Mouse (Mus musculus): ENCODE results near the gene Btf3.

The Btf3 gene

DNA sequence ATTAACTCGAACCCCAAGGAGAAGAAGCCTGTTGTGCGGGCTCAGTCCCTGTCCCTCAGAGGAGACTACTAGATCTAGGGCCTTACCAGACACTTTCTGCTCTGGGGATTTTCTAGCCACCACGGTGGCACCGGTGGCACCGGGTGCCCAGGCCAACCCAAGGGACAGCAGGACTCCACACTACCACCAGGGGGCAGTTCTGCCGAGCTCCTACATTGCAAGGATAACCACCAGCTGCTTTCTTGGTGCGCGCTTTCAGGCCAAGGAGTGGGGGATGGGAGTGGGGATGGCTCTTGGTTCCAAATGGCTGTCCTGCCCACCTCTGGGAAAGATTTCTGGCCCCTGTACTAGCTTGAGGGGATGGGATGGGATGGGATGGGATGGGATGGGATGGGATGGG, 34.7 kb upstream of the Btf3 start:
- intact Hi-C loops (cut with DNase I): loop anchor here (10.0 kb wide), 1 partner anchor 233 kb away; no protein-coding TSS in a partner anchor

DNA sequence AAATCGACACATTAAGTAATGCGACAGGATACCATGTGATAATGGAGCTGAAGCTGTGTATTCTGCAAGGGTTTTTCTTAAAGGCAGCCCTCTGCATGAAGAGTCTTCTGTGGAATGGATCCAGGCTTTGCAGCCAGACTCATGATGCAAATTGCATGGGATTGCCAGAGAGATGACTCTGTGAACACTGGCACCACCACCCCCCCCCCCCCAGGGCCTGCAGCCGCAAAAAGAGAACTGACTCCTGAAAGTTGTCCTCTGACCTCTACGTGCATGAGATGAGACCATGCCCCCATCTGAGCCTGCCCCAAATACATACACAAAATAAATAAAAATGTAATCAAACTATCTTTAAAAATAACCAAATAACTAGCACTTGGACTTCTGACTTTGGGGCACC, 32.7 kb upstream of the Btf3 start:
- intact Hi-C loops (cut with DNase I): no loop called here

DNA sequence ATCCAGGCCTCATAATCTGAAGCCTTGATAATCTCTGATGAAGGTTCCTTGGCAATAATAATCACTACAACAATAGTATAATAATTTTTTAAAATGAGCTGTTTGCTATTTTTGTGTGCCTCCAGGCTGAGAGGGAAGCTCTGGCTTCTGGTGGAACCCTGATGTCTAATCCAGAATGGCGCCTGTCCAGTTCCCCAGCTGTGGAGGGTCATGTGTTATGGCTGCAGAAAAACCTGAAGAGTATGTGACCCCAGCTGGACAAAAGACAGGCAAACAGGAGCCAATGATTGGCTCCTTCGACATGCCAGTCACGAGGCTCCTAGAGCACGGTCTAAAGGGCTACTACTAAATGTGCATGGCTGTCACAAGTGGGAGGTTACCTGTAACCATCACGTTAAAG, 23.7 kb upstream of the Btf3 start:
- intact Hi-C loops (cut with DNase I): no loop called here

DNA sequence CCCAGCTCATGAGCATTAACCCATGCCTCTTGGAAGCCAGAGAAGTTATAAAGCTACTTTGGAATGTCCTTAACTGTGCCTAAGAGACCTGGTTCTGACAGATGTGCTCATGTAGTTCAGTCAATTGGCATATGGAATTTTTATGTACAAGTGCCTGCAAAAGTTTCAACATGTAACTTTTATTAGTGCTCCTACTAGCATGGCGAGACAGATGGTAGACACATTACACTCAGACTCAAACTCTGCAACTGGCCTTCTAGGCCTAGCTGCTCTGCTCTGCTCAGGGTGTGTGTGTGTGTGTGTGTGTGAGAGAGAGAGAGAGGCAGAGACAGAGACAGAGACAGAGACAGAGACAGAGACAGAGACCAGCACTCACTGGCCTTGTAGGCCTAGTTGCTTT, 19.4 kb upstream of the Btf3 start:
- intact Hi-C loops (cut with DNase I): no loop called here

DNA sequence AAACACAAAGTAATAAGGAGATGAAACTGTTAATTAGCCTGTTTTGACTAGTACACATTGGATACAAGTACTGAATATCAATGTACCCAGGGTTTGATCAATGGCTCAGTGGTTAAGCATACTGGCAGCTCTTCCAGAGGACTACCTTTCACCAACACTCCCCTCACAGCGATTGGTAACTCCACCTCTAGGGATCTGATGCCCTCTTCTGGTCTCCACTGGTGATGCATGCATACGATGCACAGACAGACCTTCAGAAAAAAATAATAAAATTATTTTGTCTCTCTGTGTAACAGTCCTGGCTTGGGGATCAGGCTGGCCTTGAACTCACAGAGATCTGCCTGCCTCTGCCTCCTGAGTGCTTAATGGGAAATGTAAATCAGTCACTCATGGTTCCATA, 15.3 kb upstream of the Btf3 start:
- intact Hi-C loops (cut with DNase I): no loop called here

DNA sequence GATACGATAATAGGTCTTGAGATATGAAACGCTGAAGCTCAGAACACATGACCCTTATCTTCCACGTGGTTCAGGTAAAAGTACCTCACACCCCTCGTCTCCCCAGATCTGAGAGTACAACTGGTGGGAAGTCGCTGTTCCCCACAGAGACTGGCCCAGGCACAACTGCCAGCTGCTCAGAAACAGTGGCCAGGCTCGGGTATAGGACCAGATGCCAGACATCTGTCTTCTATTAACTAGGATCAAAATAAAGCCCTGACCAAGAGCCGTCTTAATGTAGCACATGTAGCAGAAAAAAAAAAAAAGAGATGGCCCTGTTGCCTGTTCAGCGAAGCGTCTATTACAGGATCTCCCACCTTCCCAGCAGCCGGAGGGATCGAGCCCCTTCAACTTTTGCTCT, 8.2 kb upstream of the Btf3 start:
- intact Hi-C loops (cut with DNase I): no loop called here

DNA sequence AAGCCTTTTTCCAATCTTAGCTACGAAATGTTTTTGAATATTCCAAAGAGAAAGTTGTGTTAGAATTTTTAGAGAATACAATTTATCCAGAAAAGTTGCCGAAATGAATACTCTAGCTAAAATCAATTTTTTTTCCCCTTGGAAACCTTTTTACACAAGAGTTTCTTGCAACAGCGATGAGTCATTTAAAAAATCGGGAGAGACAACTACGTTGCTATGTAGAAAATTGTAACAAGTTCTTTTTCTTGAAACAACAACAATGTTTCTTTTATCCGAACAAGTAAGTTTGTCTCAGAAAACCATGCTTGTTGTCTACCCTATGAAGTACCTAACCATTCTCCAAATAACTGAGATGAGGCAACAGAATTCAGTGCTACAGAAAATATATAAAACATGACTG, 1.1 kb upstream of the Btf3 start:
- intact Hi-C loops (cut with DNase I): no loop called here

DNA sequence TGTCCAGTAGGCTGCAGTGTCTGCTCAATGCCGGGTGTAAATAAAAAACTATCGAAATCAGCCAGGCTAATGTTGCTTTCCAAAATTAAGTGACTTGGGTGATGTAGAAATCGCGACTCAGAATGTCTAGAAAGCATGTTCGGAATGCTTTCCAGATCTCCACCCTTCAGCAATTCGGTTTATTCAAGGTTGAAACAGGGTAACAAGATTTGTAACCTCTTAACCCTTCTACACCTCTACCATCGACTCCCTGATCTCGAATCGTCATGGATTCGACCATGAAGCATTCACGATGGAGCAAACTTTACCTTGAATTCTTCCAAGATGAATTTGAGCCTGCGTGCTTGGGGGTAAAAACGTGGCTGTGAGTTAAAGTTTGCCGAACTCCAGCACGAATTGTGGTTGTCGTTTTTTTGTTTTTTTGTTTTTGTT, 456 bp upstream of the Btf3 start:
- intact Hi-C loops (cut with DNase I): no loop called here

DNA sequence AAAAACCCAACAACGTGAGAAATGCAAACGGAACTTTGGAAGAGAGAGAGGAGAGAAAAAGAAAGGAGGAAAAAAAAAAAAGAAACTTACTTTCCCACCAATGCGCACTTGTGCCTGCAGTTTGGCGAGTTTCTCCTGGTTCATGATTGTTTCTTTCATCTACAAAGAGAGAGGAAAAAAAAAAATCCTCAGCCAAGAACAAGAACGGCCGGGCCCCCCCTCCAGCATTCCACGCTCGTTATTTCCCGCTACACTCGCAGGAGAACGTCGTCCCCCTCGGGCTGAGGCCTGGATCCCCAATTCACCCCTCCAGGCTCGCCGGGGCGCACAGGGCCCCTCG, 696 bp downstream of the Btf3 start:
- intact Hi-C loops (cut with DNase I): no loop called here

DNA sequence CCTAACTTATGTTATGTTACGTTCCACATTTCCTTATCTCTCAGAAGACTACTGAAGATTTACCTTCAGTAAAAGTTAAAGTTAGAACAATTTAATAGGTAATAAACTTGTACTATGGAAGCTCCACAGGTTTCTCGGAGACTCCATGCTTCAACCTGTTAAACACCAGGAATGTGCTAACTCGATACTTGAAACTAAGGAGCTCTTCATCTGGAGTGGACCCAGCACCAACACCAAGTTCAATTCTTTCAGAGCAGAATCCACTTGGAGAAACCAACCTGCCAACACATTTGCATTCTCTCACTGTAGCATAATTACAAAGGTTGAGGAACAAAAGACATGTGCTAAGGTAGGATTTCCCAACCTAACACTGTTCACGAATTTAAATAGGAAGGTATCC, 1.7 kb downstream of the Btf3 start:
- intact Hi-C loops (cut with DNase I): no loop called here

DNA sequence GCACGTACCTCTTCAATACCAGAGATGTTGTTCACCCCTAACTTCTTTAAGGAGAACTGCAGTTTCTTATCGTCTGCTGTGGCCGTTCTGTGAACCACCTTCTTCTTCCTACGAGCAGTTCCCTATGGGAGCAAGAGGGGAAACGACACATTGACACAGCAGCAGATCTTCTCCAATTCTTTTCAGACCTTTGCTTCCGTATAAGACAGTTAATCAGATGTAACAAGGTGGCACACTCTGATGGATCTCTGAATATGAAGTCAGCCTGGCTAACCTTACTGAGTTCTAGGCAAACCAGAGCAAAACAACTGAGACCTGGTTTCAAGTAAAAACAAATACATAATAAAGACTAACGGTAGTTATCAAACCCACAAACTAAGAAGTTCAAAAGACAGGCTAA, 3.2 kb downstream of the Btf3 start:
- intact Hi-C loops (cut with DNase I): loop anchor here (5.0 kb wide), 1 partner anchor 41 kb away; no protein-coding TSS in a partner anchor

DNA sequence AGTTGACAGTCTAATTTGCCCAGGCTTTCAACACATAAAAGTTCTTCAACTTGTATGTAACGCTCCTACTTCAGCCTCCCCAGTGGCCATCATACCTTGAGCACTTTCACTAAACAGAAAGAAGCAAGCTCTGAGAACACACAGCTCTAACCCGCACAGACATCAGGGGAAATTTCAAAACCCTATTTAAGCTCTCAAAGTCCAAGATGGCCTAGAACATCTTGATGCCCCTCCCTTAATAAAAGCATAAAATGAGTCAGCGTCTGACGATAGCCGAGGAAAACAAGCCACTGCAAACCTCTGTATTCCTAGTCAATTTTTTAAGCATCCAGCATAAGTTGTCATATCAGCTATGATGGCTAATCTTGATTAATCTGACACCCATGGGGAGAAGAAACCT, 5.2 kb downstream of the Btf3 start:
- intact Hi-C loops (cut with DNase I): loop anchor here (5.0 kb wide), 1 partner anchor 39 kb away; no protein-coding TSS in a partner anchor

DNA sequence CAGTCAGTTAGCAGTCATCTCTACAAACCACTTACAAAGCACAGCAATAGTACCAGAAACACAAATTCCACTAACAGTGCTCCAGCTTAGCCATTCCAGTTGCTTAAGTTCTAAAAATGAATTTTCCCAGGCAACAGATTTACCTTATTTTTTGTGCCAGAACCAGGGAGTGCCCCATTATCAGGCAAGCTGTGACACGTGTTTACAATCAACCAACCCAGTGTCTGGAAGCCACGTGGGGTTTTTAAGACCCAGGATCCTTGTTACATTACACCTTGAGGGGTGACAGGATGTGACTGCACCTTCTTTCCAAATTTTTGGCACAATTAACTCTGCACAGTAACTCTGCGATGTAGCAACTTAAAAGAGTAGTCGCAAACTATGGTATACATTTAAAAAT, 8.1 kb downstream of the Btf3 start:
- intact Hi-C loops (cut with DNase I): no loop called here

DNA sequence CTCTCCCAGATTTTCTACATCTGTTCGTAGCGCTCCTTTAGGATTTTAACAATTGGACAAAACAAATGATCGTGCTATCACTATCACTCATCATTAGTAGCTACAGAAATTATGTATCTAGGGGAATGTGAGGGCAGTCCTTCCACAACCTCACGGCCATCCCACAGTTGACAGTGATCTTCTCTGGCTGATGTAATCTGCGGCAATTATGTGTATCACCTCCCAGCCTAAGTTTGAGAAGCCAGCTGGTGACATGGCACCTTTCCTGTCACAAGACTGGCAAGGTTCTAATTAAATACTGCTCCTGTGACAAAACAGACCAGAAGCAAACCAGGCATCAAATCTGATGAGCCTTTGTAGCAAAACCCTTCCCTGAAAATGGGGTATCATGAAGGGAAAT, 8.8 kb downstream of the Btf3 start:
- intact Hi-C loops (cut with DNase I): no loop called here

DNA sequence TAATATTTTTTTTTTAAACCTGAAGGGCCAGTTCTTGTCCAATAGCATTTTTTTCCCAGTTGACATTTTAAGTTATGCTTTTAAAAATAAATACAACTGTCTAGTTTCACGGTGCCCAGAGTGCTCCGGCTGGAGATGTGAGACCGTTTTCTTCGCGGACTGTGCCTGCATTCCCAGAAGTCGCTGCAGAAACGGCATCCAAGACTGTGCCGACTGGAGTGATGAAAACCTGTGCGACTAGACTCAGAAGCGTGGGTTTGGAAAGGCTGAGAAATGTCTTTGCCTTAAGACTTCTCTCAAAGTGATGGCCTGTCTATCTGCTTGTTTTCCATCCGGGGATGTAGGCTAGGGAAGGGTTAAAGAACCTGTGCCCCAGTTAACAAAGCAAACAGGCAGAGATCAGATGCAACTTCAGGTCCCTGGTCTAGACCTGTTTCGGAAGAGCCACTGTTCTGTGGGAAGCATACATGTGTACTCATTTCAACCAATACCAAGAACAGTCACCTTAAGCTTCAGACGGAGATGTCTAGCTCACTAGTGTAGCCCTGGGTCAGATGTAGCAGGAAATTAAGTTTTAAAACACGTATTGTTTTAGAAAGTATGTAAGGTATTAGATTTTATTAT, 9.8 kb downstream of the Btf3 start:
- intact Hi-C loops (cut with DNase I): no loop called here

DNA sequence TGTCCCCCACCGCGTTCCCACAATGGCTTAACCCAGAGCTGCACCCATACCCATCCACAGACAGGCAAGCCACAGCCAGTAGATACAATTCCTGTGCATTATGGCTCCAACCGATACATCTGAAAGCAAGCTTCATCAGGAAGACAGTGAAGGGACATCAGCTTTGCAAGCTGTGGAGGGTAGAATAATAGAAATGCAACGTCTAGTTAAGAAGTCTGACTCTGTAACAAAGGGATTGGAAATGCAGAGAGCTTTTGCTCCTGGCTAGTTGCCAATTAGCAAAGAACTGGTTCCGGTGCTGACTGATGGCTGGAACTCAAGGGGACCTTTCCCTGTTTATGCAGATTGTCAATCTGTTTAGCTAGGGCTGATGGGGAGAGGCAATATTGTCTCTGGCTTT, 10.4 kb downstream of the Btf3 start:
- intact Hi-C loops (cut with DNase I): no loop called here

DNA sequence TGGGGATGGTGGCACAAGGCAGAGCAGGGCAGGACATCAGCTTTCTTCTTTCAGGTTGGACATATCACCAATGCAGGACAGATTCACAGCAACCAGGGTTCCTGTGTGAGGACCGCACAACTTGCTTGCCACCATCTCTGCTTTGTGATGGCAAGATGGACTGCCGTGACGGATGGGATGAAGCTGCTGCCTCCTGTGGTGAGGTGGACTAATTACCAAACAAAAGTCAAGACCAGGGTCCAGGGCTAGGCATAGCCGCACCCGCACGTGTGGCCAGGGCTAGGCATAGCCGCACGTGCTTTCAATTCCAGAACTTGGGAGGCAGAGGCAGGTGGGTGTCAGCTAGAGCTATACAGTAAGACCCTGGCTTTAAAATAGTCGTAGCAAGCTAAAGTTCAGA, 11.5 kb downstream of the Btf3 start:
- intact Hi-C loops (cut with DNase I): no loop called here

DNA sequence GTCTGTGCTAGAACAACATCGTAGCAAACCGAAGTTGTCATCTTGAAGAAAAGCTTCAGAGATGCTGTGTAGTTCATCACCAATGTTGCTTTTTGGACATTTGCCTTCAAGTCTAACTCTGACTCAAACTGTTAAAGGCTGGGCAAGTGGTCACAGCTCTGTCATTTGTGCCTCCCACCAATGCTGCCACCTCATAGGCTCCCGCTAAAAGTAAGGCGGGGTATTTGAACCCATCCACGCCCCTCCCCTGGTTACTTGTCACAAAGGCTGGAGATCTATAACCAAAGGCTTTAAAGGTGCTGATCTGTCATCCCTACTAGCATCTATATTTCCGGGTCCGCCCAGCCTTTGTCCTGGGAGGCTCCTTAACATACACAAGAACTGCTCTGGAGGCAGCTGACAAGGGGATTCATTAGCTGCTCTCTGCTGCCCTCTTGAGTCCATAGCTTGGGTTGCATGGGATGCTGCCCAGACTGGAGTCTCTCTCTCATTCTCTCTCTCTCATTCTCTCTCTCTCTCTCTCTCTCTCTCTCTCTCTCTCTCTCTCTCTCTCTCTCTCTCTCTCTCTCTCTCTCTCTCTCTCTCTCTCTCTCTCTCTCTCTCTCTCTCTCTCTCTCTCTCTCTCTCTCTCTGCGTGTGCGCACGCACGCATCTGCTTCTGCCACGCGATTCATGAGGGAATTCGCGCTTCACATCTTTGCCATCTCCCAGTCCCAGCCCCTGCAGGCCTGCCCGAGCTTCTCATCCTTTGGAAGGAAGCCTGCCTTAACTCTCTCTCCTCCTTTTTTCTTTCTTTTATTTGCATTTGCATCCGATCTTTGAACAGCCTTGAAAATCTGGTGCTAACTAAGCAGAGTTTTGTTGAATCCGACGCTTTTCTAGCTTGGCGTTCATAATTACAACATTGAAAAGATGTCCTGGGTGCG, 17.7 kb downstream of the Btf3 start:
- intact Hi-C loops (cut with DNase I): loop anchor here (2.0 kb wide), 1 partner anchor 268 kb away; no protein-coding TSS in a partner anchor

DNA sequence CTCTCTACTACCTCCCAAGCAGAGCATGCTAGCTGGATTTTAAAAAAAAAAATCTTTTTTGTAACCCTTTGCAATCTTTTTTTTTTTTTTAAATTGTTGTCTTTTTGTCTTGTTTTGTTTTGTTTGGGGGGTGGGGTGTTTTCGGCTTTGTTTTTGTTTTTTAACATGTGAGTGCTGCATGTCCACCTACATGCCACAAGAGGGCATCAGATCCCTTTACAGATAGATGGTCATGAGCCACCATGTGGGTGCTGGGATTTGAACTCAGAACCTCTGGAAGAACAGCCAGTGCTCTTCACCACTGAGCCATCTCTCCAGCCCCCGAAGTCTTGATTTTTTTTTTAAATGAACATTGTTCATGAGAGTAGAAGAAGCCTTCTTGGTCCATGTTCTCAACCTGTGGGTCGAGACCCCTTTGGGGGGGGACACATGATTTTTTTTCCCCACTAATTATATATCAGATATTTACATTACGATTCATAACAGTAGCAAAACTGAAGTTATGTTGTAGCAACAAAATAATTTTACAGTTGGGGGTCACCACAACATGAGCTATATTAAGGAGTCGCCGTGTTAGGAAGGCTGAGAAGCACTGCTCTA, 18.8 kb downstream of the Btf3 start:
- intact Hi-C loops (cut with DNase I): loop anchor here (2.0 kb wide), 1 partner anchor 267 kb away; no protein-coding TSS in a partner anchor

DNA sequence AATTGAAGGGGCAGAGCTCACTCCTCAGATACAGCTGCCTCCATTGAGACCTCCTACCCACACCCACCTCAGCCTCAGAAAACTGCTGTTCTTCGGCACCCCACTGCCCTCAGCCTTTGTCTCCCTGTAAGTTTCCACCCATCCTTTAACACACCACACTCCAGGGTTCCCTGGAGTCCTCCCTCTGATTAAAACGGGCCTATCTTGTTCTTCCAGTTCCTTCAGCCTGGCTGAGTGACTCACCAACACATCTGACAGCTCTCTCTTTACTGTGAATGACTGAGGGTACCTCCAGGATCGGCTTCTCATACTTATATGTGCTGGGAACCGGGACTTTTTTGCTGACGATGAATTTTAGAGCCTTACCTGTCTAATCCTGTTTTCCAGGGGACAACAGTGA, 20.7 kb downstream of the Btf3 start:
- intact Hi-C loops (cut with DNase I): no loop called here

DNA sequence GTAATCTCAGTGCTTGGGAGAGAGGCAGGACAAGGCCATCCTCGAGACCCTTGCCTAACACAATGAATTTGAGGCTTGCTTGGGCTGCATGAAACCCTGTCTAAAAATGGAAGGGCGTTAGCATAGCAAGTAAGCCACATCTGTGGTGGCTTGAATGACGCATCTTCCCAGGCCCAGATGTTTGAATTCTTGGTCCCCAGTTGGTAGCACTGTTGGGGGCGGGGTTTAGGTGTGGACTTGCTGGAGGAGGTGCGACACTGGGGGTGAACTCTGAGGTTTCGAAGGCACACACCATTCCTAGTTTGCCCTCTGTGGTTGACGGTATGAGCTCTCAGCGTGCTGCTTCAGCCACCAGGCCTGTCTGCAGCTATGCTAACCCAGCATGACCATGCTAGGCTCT, 25.1 kb downstream of the Btf3 start:
- intact Hi-C loops (cut with DNase I): no loop called here

DNA sequence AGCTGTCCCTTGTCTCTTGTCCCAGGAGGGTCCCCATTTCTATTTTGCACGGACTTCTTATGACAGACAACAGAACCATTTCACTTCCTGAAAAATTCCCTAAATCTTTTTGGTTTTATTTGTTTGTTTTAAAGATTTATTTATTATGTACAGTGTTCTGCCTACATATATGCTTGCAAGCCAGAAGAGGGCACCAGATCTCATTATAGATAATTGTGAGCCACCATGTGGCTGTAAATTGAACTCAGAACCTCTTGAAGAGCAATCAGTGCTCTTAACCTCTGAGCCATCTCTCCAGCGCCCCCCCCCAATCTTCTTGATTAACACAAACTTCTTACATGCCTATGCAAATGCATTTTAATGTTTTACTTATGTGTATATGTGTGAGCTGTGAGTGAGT, 26.1 kb downstream of the Btf3 start:
- intact Hi-C loops (cut with DNase I): no loop called here

All from adrenal gland (tissue).